26 mouse cellular contexts compared by ENCODE assay signal in the genomic region with DNA sequence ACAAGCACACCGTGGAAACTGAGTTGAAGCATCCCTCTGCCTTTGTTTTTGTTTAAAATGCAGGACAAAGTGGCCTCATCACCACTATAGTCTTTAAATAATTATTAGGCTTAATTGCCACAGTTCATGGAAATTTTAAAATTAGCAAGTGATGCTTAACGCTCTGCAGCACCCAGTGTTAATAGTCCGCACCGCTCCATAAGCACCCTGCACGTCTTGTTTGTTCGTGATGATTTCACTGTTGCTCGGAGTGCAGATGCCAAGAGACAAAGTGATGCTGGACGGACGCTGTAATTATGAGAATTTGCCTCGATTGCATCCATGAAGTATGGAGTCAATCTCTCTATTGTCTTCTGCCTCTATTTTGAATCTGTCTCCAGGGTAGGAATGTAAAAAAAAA.
A peak's percentile ranks its signal among the peaks of the same experiment; 100 is the strongest.
DNase-seq lines count a peak whose midpoint lies in the region; ATAC-seq lines count a peak whose summit lies in the region.
"Had no signal": no experiment of that assay in that cellular context is flagged by ENCODE, and none has a peak within 500 bp of the region (broad histone marks: within the 10 kb centered on the region; RNA-seq: fewer than 3 reads in every experiment).

No protein-coding gene starts in this region.

- H3K9ac ChIP-seq in hindbrain, embryonic 12.5 days = no peak overlapping the region
- no peak overlapping the region for H3K9ac ChIP-seq in forebrain, embryonic 13.5 days
- H3K9ac ChIP-seq in neural tube, embryonic 15.5 days (replicated peaks) = no peak overlapping the region
- H3K9ac ChIP-seq: embryonic facial prominence, embryonic 12.5 days; limb, embryonic 12.5 days; liver, embryonic 15.5 days; lung, embryonic 14.5 days; stomach, embryonic 15.5 days had no signal

- ATAC-seq in hindbrain, embryonic 12.5 days (ENCODE audit: low FRiP score) = peak; percentile 61; the same call in 1 of the 2 replicates
- peak; percentile 91 for ATAC-seq in forebrain, embryonic 13.5 days
- no peak for ATAC-seq in neural tube, embryonic 15.5 days (ENCODE audit: low FRiP score)
- no peak for ATAC-seq in megakaryocyte, adult 5-6 weeks (ENCODE audit: poor library complexity, severe bottlenecking)
- ATAC-seq: intestine, postnatal 0 days had no signal

- no peak overlapping the region for H3K4me2 ChIP-seq in hindbrain, embryonic 12.5 days (replicated peaks)
- peak overlapping the region; percentile 46 for H3K4me2 ChIP-seq in forebrain, embryonic 13.5 days
- H3K4me2 ChIP-seq in neural tube, embryonic 15.5 days = peak overlapping the region; percentile 17; the same call in 1 of the 2 replicates
- H3K4me2 ChIP-seq: embryonic facial prominence, embryonic 12.5 days; limb, embryonic 12.5 days; liver, embryonic 15.5 days; lung, embryonic 14.5 days; stomach, embryonic 15.5 days had no signal

- 69% methylated on average over 10 of the region's 10 CpGs for WGBS in hindbrain, embryonic 12.5 days
- WGBS in hindbrain, embryonic 10.5 days = 84% methylated on average over 10 of the region's 10 CpGs
- WGBS in forebrain, embryonic 13.5 days = 16% methylated on average over 10 of the region's 10 CpGs
- 49% methylated on average over 10 of the region's 10 CpGs for WGBS in neural tube, embryonic 15.5 days

- H3K4me3 ChIP-seq in hindbrain, embryonic 12.5 days = no peak overlapping the region
- H3K4me3 ChIP-seq in hindbrain, embryonic 10.5 days = no peak overlapping the region
- no peak overlapping the region for H3K4me3 ChIP-seq in forebrain, embryonic 13.5 days
- H3K4me3 ChIP-seq in neural tube, embryonic 15.5 days (replicated peaks) = no peak overlapping the region
- H3K4me3 ChIP-seq: embryonic facial prominence, embryonic 12.5 days; limb, embryonic 12.5 days; liver, embryonic 15.5 days; midbrain, embryonic 10.5 days; myocyte; stomach, embryonic 15.5 days had no signal

- no peak for DNase-seq in hindbrain, embryonic 10.5 days (ENCODE audit: low spot score)
- DNase-seq in brain, adult 2 months (ENCODE audit: low read depth, low spot score) = peak; percentile 61
- DNase-seq in cerebellum, postnatal 14 days = no peak
- DNase-seq in urinary bladder, postnatal 25 days (ENCODE audit: low spot score) = no peak
- DNase-seq: adrenal gland, postnatal 10 days; cerebellum, adult 18-20 months; cerebellum, postnatal 25 days; embryo, embryonic 11 days; gastrocnemius, postnatal 10 days; heart, postnatal 14 days; kidney, adult 9 months; kidney, postnatal 10 days; lung, embryonic 14.5 days; lung, postnatal 14 days had no signal

- no peak overlapping the region for H3K27ac ChIP-seq in hindbrain, embryonic 12.5 days
- H3K27ac ChIP-seq in hindbrain, embryonic 10.5 days = no peak overlapping the region
- peak overlapping the region; percentile 20; the same call in 1 of the 2 replicates for H3K27ac ChIP-seq in forebrain, embryonic 13.5 days
- H3K27ac ChIP-seq in neural tube, embryonic 15.5 days (replicated peaks) = no peak overlapping the region
- H3K27ac ChIP-seq: embryonic facial prominence, embryonic 12.5 days; limb, embryonic 12.5 days; liver, embryonic 15.5 days; midbrain, embryonic 10.5 days; stomach, embryonic 15.5 days had no signal

- no peaks in the 10 kb centered on the region for H3K36me3 ChIP-seq in hindbrain, embryonic 12.5 days
- H3K36me3 ChIP-seq in hindbrain, embryonic 10.5 days = no peaks in the 10 kb centered on the region
- H3K36me3 ChIP-seq in forebrain, embryonic 13.5 days (ENCODE audit: poor library complexity, severe bottlenecking) = no peaks in the 10 kb centered on the region
- H3K36me3 ChIP-seq in neural tube, embryonic 15.5 days = no peaks in the 10 kb centered on the region
- H3K36me3 ChIP-seq: embryonic facial prominence, embryonic 12.5 days; G1E; limb, embryonic 12.5 days; liver, embryonic 15.5 days; midbrain, embryonic 10.5 days; stomach, embryonic 15.5 days had no signal

- no peaks in the 10 kb centered on the region for H3K27me3 ChIP-seq in hindbrain, embryonic 12.5 days
- H3K27me3 ChIP-seq in hindbrain, embryonic 10.5 days (ENCODE audit: insufficient read depth, poor library complexity, severe bottlenecking) = no peaks in the 10 kb centered on the region
- no peaks in the 10 kb centered on the region for H3K27me3 ChIP-seq in forebrain, embryonic 13.5 days
- H3K27me3 ChIP-seq in neural tube, embryonic 15.5 days (replicated peaks) = no peaks in the 10 kb centered on the region
- H3K27me3 ChIP-seq: embryonic facial prominence, embryonic 12.5 days; limb, embryonic 12.5 days; liver, embryonic 15.5 days; stomach, embryonic 15.5 days had no signal

- no peaks in the 10 kb centered on the region for H3K9me3 ChIP-seq in hindbrain, embryonic 12.5 days (replicated peaks)
- H3K9me3 ChIP-seq in hindbrain, embryonic 10.5 days = no peaks in the 10 kb centered on the region
- no peaks in the 10 kb centered on the region for H3K9me3 ChIP-seq in forebrain, embryonic 13.5 days (replicated peaks)
- no peaks in the 10 kb centered on the region for H3K9me3 ChIP-seq in neural tube, embryonic 15.5 days (replicated peaks)
- H3K9me3 ChIP-seq: embryonic facial prominence, embryonic 12.5 days; limb, embryonic 12.5 days; liver, embryonic 15.5 days; midbrain, embryonic 10.5 days; stomach, embryonic 15.5 days had no signal

- no peaks in the 10 kb centered on the region for H3K4me1 ChIP-seq in hindbrain, embryonic 12.5 days
- H3K4me1 ChIP-seq in hindbrain, embryonic 10.5 days (replicated peaks) = no peaks in the 10 kb centered on the region
- H3K4me1 ChIP-seq in forebrain, embryonic 13.5 days = peaks cover 6% of the 10 kb centered on the region; the same call in 1 of the 2 replicates
- H3K4me1 ChIP-seq in neural tube, embryonic 15.5 days = no peaks in the 10 kb centered on the region
- H3K4me1 ChIP-seq: embryonic facial prominence, embryonic 12.5 days; limb, embryonic 12.5 days; liver, embryonic 15.5 days; midbrain, embryonic 10.5 days; stomach, embryonic 15.5 days had no signal

Comparison
In these comparisons a context has a peak if more than half of its experiments do, and no peak if none do; other contexts are left out.
1. ATAC-seq: peak in hindbrain, embryonic 12.5 days (single experiment) and forebrain, embryonic 13.5 days (single experiment); none in neural tube, embryonic 15.5 days (single experiment) and megakaryocyte, adult 5-6 weeks (single experiment).